29 mouse cellular contexts compared by ENCODE assay signal in the genomic region with DNA sequence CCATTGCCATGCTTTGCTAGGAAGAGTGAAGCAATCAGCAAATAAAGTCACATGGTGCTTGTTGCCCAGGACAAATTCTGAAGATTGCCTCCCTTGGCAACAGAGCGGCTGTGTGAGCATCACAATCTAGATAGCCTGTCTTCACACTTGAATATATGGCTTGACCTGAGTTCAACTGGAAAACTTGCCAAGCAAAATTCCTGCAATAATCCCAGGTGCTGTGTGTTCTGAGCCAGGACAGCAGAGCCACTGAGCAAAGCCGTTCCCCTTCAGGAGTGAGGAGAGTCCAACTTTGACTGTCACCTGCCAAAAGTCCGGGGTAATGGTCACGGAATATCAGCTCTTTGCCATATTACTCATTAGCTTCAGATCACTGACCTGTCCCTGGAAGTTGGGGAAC.
"Had no signal": no experiment of that assay in that cellular context is flagged by ENCODE, and none has a peak within 500 bp of the region (broad histone marks: within the 10 kb centered on the region; RNA-seq: fewer than 3 reads in every experiment).

No protein-coding gene starts in this region.

- H3K36me3 ChIP-seq: limb, embryonic 10.5 days; limb, embryonic 12.5 days; limb, embryonic 13.5 days; limb, embryonic 15.5 days; liver, embryonic 12.5 days; liver, embryonic 13.5 days; liver, embryonic 15.5 days; lung, embryonic 15.5 days; midbrain, embryonic 10.5 days; midbrain, embryonic 12.5 days; midbrain, embryonic 13.5 days; midbrain, embryonic 15.5 days had no signal

- DNase-seq: left cerebral cortex, postnatal 4 days; liver; liver, embryonic 13.5 days; liver, postnatal 0 days; lung, adult 2 months; lung, embryonic 14.5 days; lung, postnatal 10 days; lung, postnatal 14 days; lung, postnatal 4 days; midbrain, embryonic 14.5 days had no signal

- ATAC-seq: liver, embryonic 12.5 days; liver, postnatal 0 days; lung, postnatal 0 days; midbrain, embryonic 13.5 days; midbrain, embryonic 15.5 days; midbrain, embryonic 16.5 days had no signal

- H3K9ac ChIP-seq: limb, embryonic 12.5 days; limb, embryonic 13.5 days; limb, embryonic 15.5 days; liver, embryonic 12.5 days; liver, embryonic 13.5 days; liver, embryonic 14.5 days; liver, embryonic 15.5 days; liver, postnatal 0 days; lung, embryonic 14.5 days; lung, embryonic 15.5 days; midbrain, embryonic 12.5 days; midbrain, embryonic 13.5 days; midbrain, embryonic 15.5 days had no signal

- H3K27me3 ChIP-seq: limb, embryonic 15.5 days; liver, embryonic 12.5 days; liver, embryonic 13.5 days; liver, embryonic 15.5 days; lung, embryonic 15.5 days; megakaryocyte, embryonic 14.5 days; midbrain, embryonic 15.5 days had no signal

- H3K27ac ChIP-seq: left cerebral cortex, adult 2 months; limb, embryonic 10.5 days; limb, embryonic 12.5 days; limb, embryonic 13.5 days; limb, embryonic 15.5 days; liver, embryonic 12.5 days; liver, embryonic 13.5 days; liver, embryonic 14.5 days; liver, embryonic 15.5 days; lung, embryonic 15.5 days; macrophage; midbrain, embryonic 10.5 days; midbrain, embryonic 12.5 days; midbrain, embryonic 13.5 days; midbrain, embryonic 15.5 days had no signal

- H3K9me3 ChIP-seq: limb, embryonic 10.5 days; limb, embryonic 12.5 days; limb, embryonic 13.5 days; limb, embryonic 15.5 days; liver, embryonic 12.5 days; liver, embryonic 13.5 days; liver, embryonic 15.5 days; lung, embryonic 15.5 days; megakaryocyte, embryonic 14.5 days; midbrain, embryonic 10.5 days; midbrain, embryonic 12.5 days; midbrain, embryonic 13.5 days; midbrain, embryonic 15.5 days had no signal

- H3K4me2 ChIP-seq: limb, embryonic 12.5 days; limb, embryonic 13.5 days; limb, embryonic 15.5 days; liver, embryonic 12.5 days; liver, embryonic 13.5 days; liver, embryonic 15.5 days; lung, embryonic 14.5 days; lung, embryonic 15.5 days; midbrain, embryonic 11.5 days; midbrain, embryonic 12.5 days; midbrain, embryonic 13.5 days; midbrain, embryonic 15.5 days had no signal

- H3K4me1 ChIP-seq: liver, embryonic 12.5 days; liver, embryonic 13.5 days; liver, embryonic 15.5 days; lung, embryonic 15.5 days; megakaryocyte, embryonic 14.5 days; midbrain, embryonic 10.5 days; midbrain, embryonic 13.5 days had no signal

- H3K4me3 ChIP-seq: left cerebral cortex, adult 2 months; limb, embryonic 10.5 days; limb, embryonic 12.5 days; limb, embryonic 13.5 days; limb, embryonic 15.5 days; liver, embryonic 12.5 days; liver, embryonic 13.5 days; liver, embryonic 15.5 days; lung, embryonic 15.5 days; megakaryocyte, embryonic 14.5 days; midbrain, embryonic 10.5 days; midbrain, embryonic 12.5 days; midbrain, embryonic 13.5 days; midbrain, embryonic 15.5 days; myocyte had no signal
